Mouse (Mus musculus) heart, adult 2 months (tissue): ENCODE measurements around the gene Itga7.

Experiments used
- CTCF ChIP-seq: fragments of 200-600 bp; IDR thresholded peaks from 2 replicates; pipeline ENCODE4 v1.8.1; 2022; ENCODE audit warnings: antibody characterized with exemption, mild to moderate bottlenecking, moderate library complexity
- EP300 ChIP-seq: fragments of 200-500 bp; IDR thresholded peaks from 2 replicates; pipeline ENCODE4 v1.6.1; 2011; ENCODE audit warnings: low read depth, low read length, control low read depth; ENCODE audit not compliant: insufficient read depth
- POLR2A ChIP-seq: fragments of 200-500 bp; IDR thresholded peaks from 2 replicates; pipeline ENCODE4 v1.6.1; 2011; ENCODE audit warnings: mild to moderate bottlenecking, low read depth, low read length, control low read depth; ENCODE audit not compliant: insufficient read depth

- TF ChIP-seq EP300 (peak; percentile 35; the same call in 1 of the 2 replicates), POLR2A (no peak), CTCF (peak; percentile 77)
Measured at GRCm38 (mm10) chr10:128945675-128946074, 12.1 kb downstream of the Itga7 start.
